Mouse (Mus musculus) MEL (cell line): ENCODE measurements around the gene Yju2. TPM values are rescaled to one million over a fixed set of nuclear protein-coding genes. Genes with fewer than 3 reads are reported as not detected.

Experiments used
- DNase-seq: peaks from one replicate; pipeline ENCODE4 v3.0.0; 2011; ENCODE audit warnings: low read depth, low spot score
- H3K27ac ChIP-seq: 2 replicates; pipeline ENCODE4 v1.5.1; 2012; ENCODE audit warnings: low read depth, mild to moderate bottlenecking, control low read depth, low read length, moderate library complexity; ENCODE audit not compliant: control insufficient read depth
- H3K27me3 ChIP-seq, 2 experiments: fragments of 150-350 bp in 1 of 2; sonication (generic) in 1 of 2; 2 replicates each; pipeline ENCODE4 v1.6.1; 2012; ENCODE audit warnings: low read length in 2 of 2, mild to moderate bottlenecking in 2 of 2, improper control_type of control experiment in 1 of 2, moderate library complexity in 1 of 2; ENCODE audit not compliant: insufficient read depth in 2 of 2, control insufficient read depth in 1 of 2
- H3K36me3 ChIP-seq, 2 experiments: 2 replicates each; pipeline ENCODE4 v1.6.1; 2012 to 2014; ENCODE audit warnings: low read length in 2 of 2, improper control_type of control experiment in 1 of 2, inconsistent platforms in 1 of 2, mild to moderate bottlenecking in 1 of 2; ENCODE audit not compliant: insufficient read depth in 2 of 2, control insufficient read depth in 1 of 2
- H3K4me1 ChIP-seq, 2 experiments: fragments of 150-350 bp in 1 of 2; sonication (generic) in 1 of 2; 2 replicates each; pipeline ENCODE4 v1.6.1; 2012; ENCODE audit warnings: low read length in 2 of 2, improper control_type of control experiment in 1 of 2, mild to moderate bottlenecking in 1 of 2; ENCODE audit not compliant: insufficient read depth in 2 of 2, control insufficient read depth in 1 of 2
- H3K4me3 ChIP-seq, 2 experiments: fragments of 150-350 bp in 1 of 2; sonication (generic) in 1 of 2; 2 replicates each; pipeline ENCODE4 v1.5.1; 2012; ENCODE audit warnings: low read depth in 2 of 2, low read length in 2 of 2, mild to moderate bottlenecking in 2 of 2, moderate library complexity in 2 of 2, control low read depth in 1 of 2, improper control_type of control experiment in 1 of 2; ENCODE audit not compliant: control insufficient read depth in 1 of 2, insufficient read depth in 1 of 2
- H3K79me2 ChIP-seq: 2 replicates; pipeline ENCODE4 v1.6.1; 2012; ENCODE audit warnings: mild to moderate bottlenecking, low read length, moderate library complexity; ENCODE audit not compliant: control insufficient read depth, poor library complexity, insufficient read depth
- H3K9ac ChIP-seq: 2 replicates; pipeline ENCODE4 v1.6.1; 2012; ENCODE audit warnings: low read depth, mild to moderate bottlenecking, control low read depth, low read length, moderate library complexity; ENCODE audit not compliant: control insufficient read depth, poor library complexity, severe bottlenecking
- H3K9me3 ChIP-seq: fragments of 150-350 bp; sonication (generic); replicated peaks from 2 replicates; pipeline ENCODE4 v1.6.1; 2012; ENCODE audit warnings: mild to moderate bottlenecking, low read length, improper control_type of control experiment, moderate library complexity; ENCODE audit not compliant: insufficient read depth
- CTCF ChIP-seq, 3 experiments: IDR thresholded peaks in 2 of 3; conservative IDR thresholded peaks in 1 of 3; 2 replicates each; pipeline ENCODE4 v1.5.1; 2011 to 2012; ENCODE audit warnings: low read length in 3 of 3, low read depth in 2 of 3, mild to moderate bottlenecking in 2 of 3, improper control_type of control experiment in 1 of 3, inconsistent platforms in 1 of 3, mixed read lengths in 1 of 3, moderate library complexity in 1 of 3; ENCODE audit not compliant: control insufficient read depth in 1 of 3, insufficient read depth in 1 of 3, poor library complexity in 1 of 3, severe bottlenecking in 1 of 3
- ELF1 ChIP-seq: IDR thresholded peaks from 2 replicates; pipeline ENCODE4 v1.6.1; 2014; ENCODE audit warnings: low read depth, mild to moderate bottlenecking, inconsistent platforms, low read length, improper control_type of control experiment, moderate library complexity
- EP300 ChIP-seq, 2 experiments: IDR thresholded peaks; 2 replicates each; pipeline ENCODE4 v1.6.1; 2011; ENCODE audit warnings: improper control_type of control experiment in 2 of 2, low read length in 2 of 2, low read depth in 1 of 2, mild to moderate bottlenecking in 1 of 2
- GABPA ChIP-seq: IDR thresholded peaks from 2 replicates; pipeline ENCODE4 v1.6.1; 2012; ENCODE audit warnings: low read depth, mild to moderate bottlenecking, inconsistent platforms, low read length, improper control_type of control experiment, moderate library complexity
- HCFC1 ChIP-seq: IDR thresholded peaks from 2 replicates; pipeline ENCODE4 v1.6.1; 2012; ENCODE audit warnings: low read depth, mild to moderate bottlenecking, inconsistent platforms, low read length, improper control_type of control experiment, moderate library complexity
- MAX ChIP-seq: IDR thresholded peaks from 2 replicates; pipeline ENCODE4 v1.6.1; 2011; ENCODE audit warnings: low read length, improper control_type of control experiment
- MAZ ChIP-seq: IDR thresholded peaks from 2 replicates; pipeline ENCODE4 v1.6.1; 2012; ENCODE audit warnings: low read depth, mild to moderate bottlenecking, inconsistent platforms, low read length, improper control_type of control experiment
- MEF2A ChIP-seq: IDR thresholded peaks from 2 replicates; pipeline ENCODE4 v1.6.1; 2014; ENCODE audit warnings: low read depth, mild to moderate bottlenecking, inconsistent platforms, low read length, improper control_type of control experiment; ENCODE audit not compliant: poor library complexity, insufficient replicate concordance, severe bottlenecking; ENCODE audit errors: extremely low read depth
- POLR2A ChIP-seq, 2 experiments: IDR thresholded peaks; 2 replicates each; pipeline ENCODE4 v1.6.1; 2011 to 2012; ENCODE audit warnings: low read length in 2 of 2, mild to moderate bottlenecking in 2 of 2, control low read depth in 1 of 2, improper control_type of control experiment in 1 of 2, low read depth in 1 of 2, moderate library complexity in 1 of 2; ENCODE audit not compliant: control insufficient read depth in 1 of 2, insufficient read depth in 1 of 2, poor library complexity in 1 of 2
- POLR2AphosphoS5 ChIP-seq: IDR thresholded peaks from 2 replicates; pipeline ENCODE4 v1.6.1; 2012; ENCODE audit warnings: low read depth, borderline replicate concordance, mild to moderate bottlenecking, inconsistent platforms, low read length, moderate library complexity, mixed read lengths
- RAD21 ChIP-seq: IDR thresholded peaks from 2 replicates; pipeline ENCODE4 v1.6.1; 2011; ENCODE audit warnings: mild to moderate bottlenecking, low read depth, low read length, improper control_type of control experiment
- SIN3A ChIP-seq: IDR thresholded peaks from 2 replicates; pipeline ENCODE4 v1.6.1; 2012; ENCODE audit warnings: low read length, improper control_type of control experiment, inconsistent platforms
- TAL1 ChIP-seq: IDR thresholded peaks from 2 replicates; pipeline ENCODE4 v1.6.1; 2012; ENCODE audit warnings: mild to moderate bottlenecking, inconsistent platforms, low read length, moderate library complexity, mixed read lengths
- TBP ChIP-seq: IDR thresholded peaks from 2 replicates; pipeline ENCODE4 v1.8.0; 2011; ENCODE audit warnings: low read depth, low read length, improper control_type of control experiment
- TCF12 ChIP-seq: IDR thresholded peaks from 2 replicates; pipeline ENCODE4 v1.6.1; 2014; ENCODE audit warnings: low read depth, mild to moderate bottlenecking, inconsistent platforms, low read length, improper control_type of control experiment, moderate library complexity
- UBTF ChIP-seq: IDR thresholded peaks from 2 replicates; pipeline ENCODE4 v1.6.1; 2012; ENCODE audit warnings: low read depth, mild to moderate bottlenecking, inconsistent platforms, low read length, improper control_type of control experiment, moderate library complexity, borderline replicate concordance; ENCODE audit not compliant: insufficient read depth
- USF2 ChIP-seq, 2 experiments: IDR thresholded peaks; 2 replicates each; pipeline ENCODE4 v1.6.1; 2011 to 2012; ENCODE audit warnings: improper control_type of control experiment in 2 of 2, low read length in 2 of 2, borderline replicate concordance in 1 of 2, inconsistent platforms in 1 of 2, low read depth in 1 of 2, mild to moderate bottlenecking in 1 of 2; ENCODE audit not compliant: insufficient read depth in 1 of 2
- ZNF384 ChIP-seq: IDR thresholded peaks from 2 replicates; pipeline ENCODE4 v1.6.1; 2012; ENCODE audit warnings: low read depth, mild to moderate bottlenecking, inconsistent platforms, low read length, improper control_type of control experiment
- polyA plus RNA-seq, 2 experiments: library from polyadenylated mRNA; stranded (reverse) in 1 of 2; unstranded in 1 of 2; fragments of >175 nt in 1 of 2; fragments of >200 nt in 1 of 2; gene quantifications; 2 replicates each; pipeline versions ENCODE4 v1.2.1 to v1.2.4; 2012; ENCODE audit warnings: low replicate concordance in 2 of 2, low read depth in 1 of 2; ENCODE audit not compliant: insufficient read length in 2 of 2, insufficient read depth in 1 of 2, missing spikeins in 1 of 2
- total RNA-seq: library from RNA; depleted of rRNA; stranded (reverse); fragments of 300-350 nt; gene quantifications from 2 replicates; pipeline ENCODE4 v1.2.3, GENCODE M21; 2012

Gene Yju2
- total and polyA plus RNA-seq, 3 experiments: 18.6 to 91.8 (median 25.2) TPM

- peak overlapping the region; percentile 61 to 67 for H3K4me3 ChIP-seq
- peaks cover 6 to 15% of the 10 kb centered on the region in 2 experiments; a peak in 3 of 4 replicates for H3K4me1 ChIP-seq
- peaks cover 10% of the 10 kb centered on the region for H3K79me2 ChIP-seq
- peaks cover 0 to 5% of the 10 kb centered on the region in 2 experiments; a peak in 1 of 4 replicates for H3K36me3 ChIP-seq
- H3K27me3 ChIP-seq: no peaks in the 10 kb centered on the region
- no peaks in the 10 kb centered on the region for H3K9me3 ChIP-seq
- TF ChIP-seq POLR2AphosphoS5: no peak
- no peak for TF ChIP-seq TBP
- no peak for TF ChIP-seq ELF1
- no peak for TF ChIP-seq MEF2A
- no peak for TF ChIP-seq POLR2A (IDR thresholded peaks at IDR 0.05; ENCODE audit: control insufficient read depth in 1 of 2, insufficient read depth in 1 of 2, low read depth in 1 of 2, low read length in 2 of 2, poor library complexity in 1 of 2)
- no peak for TF ChIP-seq USF2 (IDR thresholded peaks at IDR 0.05; ENCODE audit: borderline replicate concordance in 1 of 2, insufficient read depth in 1 of 2, low read depth in 1 of 2, low read length in 2 of 2)
- no peak for TF ChIP-seq RAD21
- peak overlapping the region; percentile 62 for H3K9ac ChIP-seq
- no peak for DNase-seq
- no peak overlapping the region for H3K27ac ChIP-seq
These were observed 1.2 kb downstream of the Yju2 start for GRCm38 (mm10) chr17:55959946-55960740.

DNA sequence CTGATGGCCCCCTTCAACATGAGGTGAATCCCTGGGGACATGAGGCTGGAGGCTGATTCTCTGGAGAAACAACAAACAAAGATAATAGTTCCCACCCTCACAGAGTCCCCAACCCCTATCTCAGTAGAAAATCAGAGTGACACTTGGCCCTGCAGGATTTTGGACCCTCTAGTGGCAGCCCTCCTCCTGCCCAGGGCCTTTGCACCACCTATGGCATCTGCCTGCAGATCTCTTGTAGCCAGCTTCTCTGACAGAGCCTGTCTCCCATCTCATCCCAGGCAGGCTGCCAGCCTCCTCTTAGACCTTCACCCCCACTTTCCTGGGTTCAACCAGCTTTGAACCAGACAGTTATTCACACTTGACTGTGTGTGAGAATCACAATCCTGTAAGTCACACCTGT lies 1.9 kb downstream of the Yju2 start:
- Histone ChIP-seq H3K4me3 (no peak overlapping the region), H3K27me3 (no peaks in the 10 kb centered on the region), H3K9me3 (no peaks in the 10 kb centered on the region), H3K4me1 (peaks cover 6 to 15% of the 10 kb centered on the region in 2 experiments; a peak in 3 of 4 replicates), H3K9ac (no peak overlapping the region), H3K79me2 (peaks cover 10% of the 10 kb centered on the region), H3K27ac (no peak overlapping the region), H3K36me3 (peaks cover 0 to 5% of the 10 kb centered on the region in 2 experiments; a peak in 1 of 4 replicates)
- DNase-seq: no peak
- no peak for TF ChIP-seq TCF12
- no peak for TF ChIP-seq POLR2AphosphoS5
- no peak for TF ChIP-seq TAL1
- TF ChIP-seq SIN3A: no peak
- TF ChIP-seq UBTF: no peak
- no peak for TF ChIP-seq EP300 (IDR thresholded peaks at IDR 0.05; ENCODE audit: low read depth in 1 of 2, low read length in 2 of 2)
- TF ChIP-seq ZNF384: no peak
- no peak for TF ChIP-seq CTCF (IDR thresholded peaks at IDR 0.05 in 2 of 3, conservative IDR thresholded peaks at IDR 0.05 in 1 of 3; ENCODE audit: control insufficient read depth in 1 of 3, insufficient read depth in 1 of 3, low read depth in 2 of 3, low read length in 3 of 3, poor library complexity in 1 of 3, severe bottlenecking in 1 of 3)
- TF ChIP-seq GABPA: no peak
- TF ChIP-seq HCFC1: no peak
- no peak for TF ChIP-seq MEF2A
- TF ChIP-seq RAD21: no peak
- TF ChIP-seq MAZ: no peak
- no peak for TF ChIP-seq MAX
